Mouse (Mus musculus) left cerebral cortex, postnatal 36 days (tissue): ENCODE results near the gene Tspan18. TPM values are rescaled to one million over a fixed set of nuclear protein-coding genes. Genes with fewer than 3 reads are reported as not detected.
A peak's percentile ranks its signal among the peaks of the same experiment; 100 is the strongest.

Source experiments
- DNase-seq, 2 experiments: peaks; one replicate each; pipeline ENCODE4 v3.0.0; 2021 to 2022; ENCODE audit warnings: low spot score in 2 of 2, mixed read lengths in 1 of 2
- intact Hi-C: fragments of 180-260 bp; cut with DNase I; formaldehyde crosslinking; loops from one replicate; pipeline ENCODE4 v1.15.1; 2025
- total RNA-seq, 2 experiments: library from RNA; stranded (reverse); gene quantifications; 2 replicates each; pipeline ENCODE4 v1.2.3; 2021

Gene Tspan18
- total RNA-seq, 2 experiments from 2014 or later = 2.1 TPM

- DNase-seq = no peak
- intact Hi-C loops = no loop called here
These were observed 64.2 kb downstream of the Tspan18 start for GRCm38 (mm10) chr2:93270083-93270482.

GRCm38 (mm10) chr2:93269611-93270010, 64.7 kb downstream of the Tspan18 start:
- DNase-seq = no peak
- intact Hi-C loops = no loop called here

- DNase-seq = no peak
- intact Hi-C loops = no loop called here
These were observed 65.5 kb downstream of the Tspan18 start for GRCm38 (mm10) chr2:93268711-93269270.

GRCm38 (mm10) chr2:93267791-93268190, 66.5 kb downstream of the Tspan18 start:
- DNase-seq = no peak
- intact Hi-C loops = no loop called here

- no peak for DNase-seq
- intact Hi-C loops = no loop called here
These were observed 67.6 kb downstream of the Tspan18 start for GRCm38 (mm10) chr2:93266565-93267169.

GRCm38 (mm10) chr2:93262291-93263285, 71.7 kb downstream of the Tspan18 start:
- DNase-seq = no peak
- intact Hi-C loops = no loop called here

GRCm38 (mm10) chr2:93261521-93262290, 72.6 kb downstream of the Tspan18 start:
- intact Hi-C loops = no loop called here
- no peak for DNase-seq

GRCm38 (mm10) chr2:93257634-93258033, 76.7 kb downstream of the Tspan18 start:
- DNase-seq = no peak
- intact Hi-C loops = no loop called here

GRCm38 (mm10) chr2:93256735-93257405, 77.4 kb downstream of the Tspan18 start:
- intact Hi-C loops = no loop called here
- DNase-seq = no peak

GRCm38 (mm10) chr2:93252356-93252755, 81.9 kb downstream of the Tspan18 start:
- intact Hi-C loops = no loop called here

GRCm38 (mm10) chr2:93250611-93251010, 83.7 kb downstream of the Tspan18 start:
- intact Hi-C loops = no loop called here
- no peak for DNase-seq

More at GRCm38 (mm10) chr2:93252356-93252755, 81.9 kb downstream of the Tspan18 start:
- peak; percentile 13 to 15 for DNase-seq

- intact Hi-C loops = no loop called here
- no peak for DNase-seq
These were observed 85.2 kb downstream of the Tspan18 start for GRCm38 (mm10) chr2:93249058-93249457.

- intact Hi-C loops = no loop called here
- no peak for DNase-seq
These were observed 90.2 kb downstream of the Tspan18 start for GRCm38 (mm10) chr2:93244090-93244443.

- no peak for DNase-seq
- intact Hi-C loops = no loop called here
These were observed 90.7 kb downstream of the Tspan18 start for GRCm38 (mm10) chr2:93243439-93244089.

GRCm38 (mm10) chr2:93242166-93242565, 92.1 kb downstream of the Tspan18 start:
- intact Hi-C loops = no loop called here

GRCm38 (mm10) chr2:93238864-93239263, 95.4 kb downstream of the Tspan18 start:
- DNase-seq = no peak

More at GRCm38 (mm10) chr2:93242166-93242565, 92.1 kb downstream of the Tspan18 start:
- DNase-seq = no peak

GRCm38 (mm10) chr2:93237055-93237454, 97.2 kb downstream of the Tspan18 start:
- intact Hi-C loops = no loop called here
- DNase-seq = no peak

More at GRCm38 (mm10) chr2:93238864-93239263, 95.4 kb downstream of the Tspan18 start:
- intact Hi-C loops = no loop called here

- intact Hi-C loops = no loop called here
- DNase-seq = no peak
These were observed 102.2 kb downstream of the Tspan18 start for GRCm38 (mm10) chr2:93232141-93232540.

GRCm38 (mm10) chr2:93228480-93228824, 105.9 kb downstream of the Tspan18 start:
- no peak for DNase-seq
- intact Hi-C loops = no loop called here
